Mouse (Mus musculus) kidney, postnatal 0 days (tissue): ENCODE data around the gene Xbp1. TPM values are rescaled to one million over a fixed set of nuclear protein-coding genes. Genes with fewer than 3 reads are reported as not detected.

Experiments used
- ATAC-seq: fragments of 200-750 bp; cut with Nextera tagmentation; replicated peaks from 2 replicates; pipeline ENCODE4 v1.8.0; 2017; ENCODE audit warnings: low read depth, moderate number of reproducible peaks, moderate TSS enrichment, moderate library complexity; ENCODE audit not compliant: low FRiP score
- DNase-seq: peaks from one replicate; pipeline ENCODE4 v3.0.0-alpha.2; 2016; ENCODE audit warnings: low spot score
- H3K27ac ChIP-seq: fragments of 300-500 bp; sonication (generic); 2 replicates; pipeline ENCODE4 v1.5.1; 2014; ENCODE audit warnings: mild to moderate bottlenecking
- H3K27me3 ChIP-seq: fragments of 300-500 bp; sonication (generic); 2 replicates; pipeline ENCODE4 v1.6.1; 2014; ENCODE audit warnings: low read length, mixed read lengths; ENCODE audit not compliant: insufficient read depth
- H3K36me3 ChIP-seq: fragments of 300-500 bp; sonication (generic); 2 replicates; pipeline ENCODE4 v1.6.1; 2014; ENCODE audit warnings: low read length, mixed read lengths; ENCODE audit not compliant: insufficient read depth
- H3K4me1 ChIP-seq: fragments of 300-500 bp; sonication (generic); replicated peaks from 2 replicates; pipeline ENCODE4 v1.6.1; 2014; ENCODE audit warnings: antibody characterized with exemption, low read length, mixed read lengths; ENCODE audit not compliant: insufficient read depth
- H3K4me2 ChIP-seq: fragments of 300-500 bp; sonication (generic); 2 replicates; pipeline ENCODE4 v1.6.1; 2014; ENCODE audit warnings: mild to moderate bottlenecking, low read length, moderate library complexity, mixed read lengths
- H3K4me3 ChIP-seq: fragments of 300-500 bp; sonication (generic); replicated peaks from 2 replicates; pipeline ENCODE4 v1.5.1; 2014; ENCODE audit warnings: low read depth, low read length
- H3K9ac ChIP-seq: fragments of 300-500 bp; sonication (generic); 2 replicates; pipeline ENCODE4 v1.6.1; 2014; ENCODE audit warnings: low read depth, low read length
- H3K9me3 ChIP-seq: fragments of 300-500 bp; sonication (generic); replicated peaks from 2 replicates; pipeline ENCODE4 v1.6.1; 2016; ENCODE audit warnings: low read length, inconsistent platforms, mixed read lengths
- CTCF ChIP-seq: IDR thresholded peaks from 2 replicates; pipeline ENCODE4 v1.5.1; 2016; ENCODE audit warnings: antibody characterized with exemption, low read depth, mild to moderate bottlenecking, moderate library complexity
- WGBS: fragments of 180-500 bp; shearing (Covaris S2); extraction: QIAGEN DNeasy Blood & Tissue Kit; methylation state at CpG from one replicate; pipeline ENCODE4 v1.1.7; 2014; 5-methylcytosine and 5-hydroxymethylcytosine counted together
- polyA plus RNA-seq: library from polyadenylated mRNA; unstranded; fragments of >200 nt; fragmentation: Nextera tagmentation; extraction: Ambion mirVana; gene quantifications from 2 replicates; pipeline ENCODE4 v1.2.1, GENCODE M21; 2015

Gene Xbp1
- polyA plus RNA-seq, 1 experiment from 2014 or later: 199 TPM

DNA sequence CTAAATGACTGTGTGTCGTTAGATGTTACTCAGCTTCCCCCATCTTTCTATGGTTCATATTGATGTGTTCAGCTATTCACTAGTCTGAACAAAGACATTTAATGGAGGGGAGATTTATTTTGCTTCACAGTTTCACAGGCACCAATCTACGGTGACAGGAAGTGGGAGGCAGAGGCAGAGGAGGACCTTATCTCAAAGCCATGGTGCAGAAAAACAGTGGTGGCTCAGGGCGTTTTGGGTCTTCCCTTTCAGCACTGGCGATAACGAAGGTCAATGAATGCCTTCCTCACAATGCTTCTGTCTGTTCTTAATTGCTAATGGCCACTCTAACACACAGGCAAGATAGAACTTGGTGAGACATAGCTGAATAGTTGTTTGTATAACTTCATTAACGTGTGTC, 54.6 kb downstream of the Xbp1 start:
- Histone ChIP-seq H3K36me3 (no peaks in the 10 kb centered on the region), H3K4me2 (no peak overlapping the region), H3K9me3 (no peaks in the 10 kb centered on the region), H3K9ac (no peak overlapping the region), H3K27me3 (no peaks in the 10 kb centered on the region), H3K4me1 (no peaks in the 10 kb centered on the region), H3K4me3 (no peak overlapping the region), H3K27ac (no peak overlapping the region)
- TF ChIP-seq CTCF: no peak
- ATAC-seq (no peak), DNase-seq (no peak)
- WGBS: 52% methylated on average over 6 of the region's 6 CpGs

Other genes with a start within 250 kb of the Xbp1 start
- gene Znrf3, start 75.8 kb upstream of the Xbp1 start, polyA plus RNA-seq: 13.3 and 15.7 TPM in 2 replicates
- gene Ccdc117, start 21.5 kb downstream of the Xbp1 start, polyA plus RNA-seq: 14.7 and 15.5 TPM in 2 replicates
- not detected in 2 replicates for gene Ankrd36, start 49.0 kb downstream of the Xbp1 start, polyA plus RNA-seq
- gene Mrps24, start 195.0 kb downstream of the Xbp1 start, polyA plus RNA-seq: 256 and 279 TPM in 2 replicates
- 22.8 and 23.0 TPM in 2 replicates for gene Urgcp, start 241.7 kb downstream of the Xbp1 start, polyA plus RNA-seq